Comparison of ENCODE assay signal across 8 mouse cellular contexts in genomic region chr11:69058729-69059356, GRCm38 (mm10). TPM values are rescaled to one million over a fixed set of nuclear protein-coding genes. Genes with fewer than 3 reads are reported as not detected.
A peak's percentile ranks its signal among the peaks of the same experiment; 100 is the strongest.
DNase-seq lines count a peak whose midpoint lies in the region; ATAC-seq and TF ChIP-seq lines count a peak whose summit lies in the region.

No protein-coding gene starts in this region.

- peak; percentile 75 for DNase-seq in heart, embryonic 10.5 days (ENCODE audit: low spot score)
- DNase-seq in heart, adult 9 months (ENCODE audit: low spot score in 2 of 2), result no peak
- no peak for DNase-seq in ES-E14 (ENCODE audit: low read depth, low spot score)
- no peak for DNase-seq in liver, postnatal 0 days
- DNase-seq in urinary bladder, postnatal 4 days (ENCODE audit: low spot score in 2 of 2), result no peak
- no peak for DNase-seq in right cerebral cortex, postnatal 25 days
- DNase-seq in natural killer cell, adult 2 months (ENCODE audit: low spot score in 2 of 2), result no peak

- TF ChIP-seq CTCF in liver, postnatal 0 days (IDR thresholded peaks at IDR 0.05; ENCODE audit: low read depth), result no peak

- H3K9me3 ChIP-seq in heart, embryonic 10.5 days, result no peaks in the 10 kb centered on the region
- H3K9me3 ChIP-seq in ES-E14 (ENCODE audit: control insufficient read depth, insufficient read depth, low read depth, low read length), result no peaks in the 10 kb centered on the region
- H3K9me3 ChIP-seq in forebrain, embryonic 16.5 days (ENCODE audit: control insufficient read depth, low read length), result no peaks in the 10 kb centered on the region
- no peaks in the 10 kb centered on the region for H3K9me3 ChIP-seq in liver, postnatal 0 days (ENCODE audit: low read length)

- H3K4me2 ChIP-seq in forebrain, embryonic 16.5 days (ENCODE audit: low read length), result peak overlapping the region; percentile 92
- peak overlapping the region; percentile 98 for H3K4me2 ChIP-seq in liver, postnatal 0 days (ENCODE audit: low read depth, low read length)

- ATAC-seq in forebrain, embryonic 16.5 days, result peak; percentile 24
- ATAC-seq in liver, postnatal 0 days, result peak; percentile 56

- peaks cover 27% of the 10 kb centered on the region for H3K4me1 ChIP-seq in heart, embryonic 10.5 days
- no peaks in the 10 kb centered on the region; a peak in 1 of 4 replicates for H3K4me1 ChIP-seq in ES-E14 (ENCODE audit: control insufficient read depth in 2 of 2, insufficient read depth in 2 of 2, low read length in 2 of 2, poor library complexity in 1 of 2)
- peaks cover 23% of the 10 kb centered on the region for H3K4me1 ChIP-seq in forebrain, embryonic 16.5 days (replicated peaks; ENCODE audit: control insufficient read depth, insufficient read depth, low read length)
- peaks cover 17% of the 10 kb centered on the region for H3K4me1 ChIP-seq in liver, postnatal 0 days (ENCODE audit: insufficient read depth)

- in situ Hi-C loops in ES-E14 (cut with MboI; ENCODE audit: low sequenced_read_pairs in 2 of 2, unreplicated experiment in 2 of 2), result no loop called here

- H3K4me3 ChIP-seq in heart, embryonic 10.5 days, result peak overlapping the region; percentile 81
- peak overlapping the region; percentile 82 to 89 for H3K4me3 ChIP-seq in ES-E14 (ENCODE audit: insufficient read depth in 1 of 2, low read depth in 1 of 2, low read length in 2 of 2, poor library complexity in 1 of 2, severe bottlenecking in 1 of 2)
- peak overlapping the region; percentile 95 for H3K4me3 ChIP-seq in forebrain, embryonic 16.5 days (replicated peaks; ENCODE audit: low read length)
- peak overlapping the region; percentile 92 for H3K4me3 ChIP-seq in liver, postnatal 0 days (ENCODE audit: low read depth, low read length)

- peak overlapping the region; percentile 95 for H3K27ac ChIP-seq in heart, embryonic 10.5 days
- H3K27ac ChIP-seq in ES-E14 (ENCODE audit: insufficient read depth, low read depth, low read length, poor library complexity, severe bottlenecking), result no peak overlapping the region
- peak overlapping the region; percentile 92 for H3K27ac ChIP-seq in forebrain, embryonic 16.5 days (ENCODE audit: low read length)
- peak overlapping the region; percentile 96 for H3K27ac ChIP-seq in liver, postnatal 0 days (ENCODE audit: low read depth)

- peaks cover 9% of the 10 kb centered on the region; the same call in 1 of the 2 replicates for H3K36me3 ChIP-seq in heart, embryonic 10.5 days
- H3K36me3 ChIP-seq in ES-E14 (ENCODE audit: control insufficient read depth, insufficient read depth, low read length, poor library complexity, severe bottlenecking), result no peaks in the 10 kb centered on the region
- H3K36me3 ChIP-seq in forebrain, embryonic 16.5 days (ENCODE audit: control insufficient read depth, insufficient read depth), result no peaks in the 10 kb centered on the region
- no peaks in the 10 kb centered on the region for H3K36me3 ChIP-seq in liver, postnatal 0 days (replicated peaks; ENCODE audit: insufficient read depth, low read length)

- peak overlapping the region; percentile 77 for H3K9ac ChIP-seq in ES-E14 (ENCODE audit: insufficient read depth, low read depth, low read length, poor library complexity, severe bottlenecking)
- H3K9ac ChIP-seq in forebrain, embryonic 16.5 days (replicated peaks; ENCODE audit: low read depth, low read length), result peak overlapping the region; percentile 78
- H3K9ac ChIP-seq in liver, postnatal 0 days (replicated peaks), result peak overlapping the region; percentile 72

- no peaks in the 10 kb centered on the region for H3K27me3 ChIP-seq in heart, embryonic 10.5 days (ENCODE audit: insufficient read depth, poor library complexity, severe bottlenecking)
- no peaks in the 10 kb centered on the region for H3K27me3 ChIP-seq in forebrain, embryonic 16.5 days (replicated peaks; ENCODE audit: control insufficient read depth, insufficient read depth, low read length)
- no peaks in the 10 kb centered on the region for H3K27me3 ChIP-seq in liver, postnatal 0 days (ENCODE audit: insufficient read depth, low read length)

- WGBS in heart, embryonic 10.5 days, result 2% methylated on average over 19 of the region's 19 CpGs
- WGBS in forebrain, embryonic 16.5 days, result under 1% methylated on average over 19 of the region's 19 CpGs
- 1% methylated on average over 19 of the region's 19 CpGs for WGBS in liver, postnatal 0 days (ENCODE audit: insufficient replicate concordance)

- no peak for TF ChIP-seq EP300 in liver, postnatal 0 days (IDR thresholded peaks at IDR 0.05; ENCODE audit: low read depth)

TF ChIP-seq in ES-E14, 5 proteins besides CTCF, POLR2A, EP300 and RAD21:
- TF ChIP-seq MAFK (IDR thresholded peaks at IDR 0.05; ENCODE audit: insufficient read depth, low read depth, low read length), result no peak
- no peak for TF ChIP-seq ZNF384 (IDR thresholded peaks at IDR 0.05; ENCODE audit: low read depth, low read length)
- no peak for TF ChIP-seq HCFC1 (IDR thresholded peaks at IDR 0.05; ENCODE audit: borderline replicate concordance, insufficient read depth, low read length)
- TF ChIP-seq ZC3H11A (IDR thresholded peaks at IDR 0.05; ENCODE audit: borderline replicate concordance, low read depth, low read length), result no peak
- no peak for TF ChIP-seq CHD2 (IDR thresholded peaks at IDR 0.05; ENCODE audit: low read depth, low read length)

RNA-seq across cellular contexts. Expression of gene Borcs6, which starts 0.7 kb away (rescaled TPM):
- 8.2 and 9.0 TPM in 2 replicates for polyA plus RNA-seq in heart, embryonic 10.5 days (2016; fragmentation: Nextera tagmentation; extraction: Ambion mirVana)
- 4.5 and 6.2 TPM in 2 replicates for total RNA-seq in ES-E14 (2012; rRNA removed)
- polyA plus RNA-seq in forebrain, embryonic 16.5 days (2015; fragmentation: Nextera tagmentation; extraction: Ambion mirVana), result 11.4 and 12.3 TPM in 2 replicates
- polyA plus RNA-seq in liver, postnatal 0 days (2015; fragmentation: Nextera tagmentation; extraction: Ambion mirVana), result 5.4 and 6.6 TPM in 2 replicates

RNA-seq across cellular contexts. Expression of gene Tmem107, which starts 11.8 kb away (rescaled TPM):
- polyA plus RNA-seq in heart, embryonic 10.5 days (2016; fragmentation: Nextera tagmentation; extraction: Ambion mirVana), result 29.1 and 30.4 TPM in 2 replicates
- 38.6 and 38.8 TPM in 2 replicates for total RNA-seq in ES-E14 (2012; rRNA removed)
- 43.7 and 48.4 TPM in 2 replicates for polyA plus RNA-seq in forebrain, embryonic 16.5 days (2015; fragmentation: Nextera tagmentation; extraction: Ambion mirVana)
- 12.5 and 13.0 TPM in 2 replicates for polyA plus RNA-seq in liver, postnatal 0 days (2015; fragmentation: Nextera tagmentation; extraction: Ambion mirVana)

RNA-seq across cellular contexts. Expression of gene Aurkb, which starts 13.4 kb away (rescaled TPM):
- polyA plus RNA-seq in heart, embryonic 10.5 days (2016; fragmentation: Nextera tagmentation; extraction: Ambion mirVana), result 110 and 147 TPM in 2 replicates
- 71.7 and 81.1 TPM in 2 replicates for total RNA-seq in ES-E14 (2012; rRNA removed)
- polyA plus RNA-seq in forebrain, embryonic 16.5 days (2015; fragmentation: Nextera tagmentation; extraction: Ambion mirVana), result 56.7 and 68.2 TPM in 2 replicates
- polyA plus RNA-seq in liver, postnatal 0 days (2015; fragmentation: Nextera tagmentation; extraction: Ambion mirVana), result 41.3 and 45.9 TPM in 2 replicates

RNA-seq across cellular contexts. Expression of gene Vamp2, which starts 29.4 kb away (rescaled TPM):
- polyA plus RNA-seq in heart, embryonic 10.5 days (2016; fragmentation: Nextera tagmentation; extraction: Ambion mirVana), result 85.8 and 93.0 TPM in 2 replicates
- total RNA-seq in ES-E14 (2012; rRNA removed), result 7.1 and 9.0 TPM in 2 replicates
- 217 and 259 TPM in 2 replicates for polyA plus RNA-seq in forebrain, embryonic 16.5 days (2015; fragmentation: Nextera tagmentation; extraction: Ambion mirVana)
- 13.6 and 14.2 TPM in 2 replicates for polyA plus RNA-seq in liver, postnatal 0 days (2015; fragmentation: Nextera tagmentation; extraction: Ambion mirVana)

RNA-seq across cellular contexts. Expression of gene Per1, which starts 36.2 kb away (rescaled TPM):
- polyA plus RNA-seq in heart, embryonic 10.5 days (2016; fragmentation: Nextera tagmentation; extraction: Ambion mirVana), result 8.0 and 8.8 TPM in 2 replicates
- 6.0 and 8.6 TPM in 2 replicates for total RNA-seq in ES-E14 (2012; rRNA removed)
- 11.8 and 12.1 TPM in 2 replicates for polyA plus RNA-seq in forebrain, embryonic 16.5 days (2015; fragmentation: Nextera tagmentation; extraction: Ambion mirVana)
- polyA plus RNA-seq in liver, postnatal 0 days (2015; fragmentation: Nextera tagmentation; extraction: Ambion mirVana), result 3.0 and 8.2 TPM in 2 replicates
